Comparison of ENCODE assay signal across 10 mouse cellular contexts in the genomic region with DNA sequence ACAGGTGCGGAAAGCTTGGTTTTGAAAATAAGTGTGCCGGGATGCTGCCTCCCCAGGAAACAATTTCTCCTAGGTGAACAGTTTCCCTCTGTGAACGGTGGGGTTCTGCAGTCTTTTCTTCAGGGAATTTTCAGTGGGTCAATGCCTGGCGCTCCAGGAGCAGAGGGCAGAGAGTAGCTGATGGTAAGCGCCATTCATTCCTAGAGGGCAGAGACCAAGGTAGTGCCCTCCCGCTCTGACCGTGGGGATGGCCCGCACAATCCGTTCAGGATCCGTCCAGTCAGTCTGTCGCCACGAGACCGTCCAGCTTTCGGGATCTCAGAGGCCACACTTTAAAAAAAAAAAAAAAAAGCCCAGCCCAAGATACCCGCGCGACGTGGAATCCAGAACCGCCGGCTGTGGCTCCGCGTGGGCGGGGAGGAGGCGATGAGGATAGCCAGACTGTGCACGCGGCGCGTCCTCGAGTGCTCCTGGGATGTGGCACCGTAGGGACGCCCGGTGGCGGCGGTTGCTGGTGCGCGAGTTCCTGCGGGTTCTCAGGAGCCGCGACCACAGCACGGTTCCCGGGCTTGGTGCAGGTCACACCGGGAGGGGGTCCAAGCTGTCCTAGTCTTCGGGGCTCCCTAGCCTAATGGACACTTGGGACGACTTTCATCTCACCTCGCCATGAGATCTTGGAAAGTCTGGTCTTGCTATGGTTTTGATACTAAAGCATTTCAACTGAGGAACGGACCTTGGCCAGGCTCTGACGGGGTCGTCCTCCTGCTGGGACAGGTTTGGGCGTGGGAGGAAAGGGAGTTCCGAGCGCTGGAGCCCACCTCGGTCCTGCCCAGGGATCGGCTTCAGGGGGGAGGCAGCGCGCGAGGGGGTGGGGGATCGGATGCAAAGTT. TPM values are rescaled to one million over a fixed set of nuclear protein-coding genes. Genes with fewer than 3 reads are reported as not detected.
DNase-seq lines count a peak whose midpoint lies in the region; ATAC-seq and TF ChIP-seq lines count a peak whose summit lies in the region.
"Had no signal": no experiment of that assay in that cellular context is flagged by ENCODE, and none has a peak within 500 bp of the region (broad histone marks: within the 10 kb centered on the region; RNA-seq: fewer than 3 reads in every experiment).

No protein-coding gene starts in this region.

- peaks cover 52% of the 10 kb centered on the region for H3K27me3 ChIP-seq in kidney, postnatal 0 days (ENCODE audit: insufficient read depth, low read length)
- peaks cover 49% of the 10 kb centered on the region for H3K27me3 ChIP-seq in embryonic facial prominence, embryonic 11.5 days (ENCODE audit: control insufficient read depth, insufficient read depth, low read length)
- H3K27me3 ChIP-seq in intestine, embryonic 15.5 days (replicated peaks): peaks cover 53% of the 10 kb centered on the region
- peaks cover 69% of the 10 kb centered on the region for H3K27me3 ChIP-seq in neural tube, embryonic 15.5 days (replicated peaks)

- H3K27ac ChIP-seq in kidney, postnatal 0 days: no peak overlapping the region
- no peak overlapping the region for H3K27ac ChIP-seq in embryonic facial prominence, embryonic 11.5 days (replicated peaks; ENCODE audit: low read depth, low read length)
- H3K27ac ChIP-seq in intestine, embryonic 15.5 days: no peak overlapping the region
- no peak overlapping the region for H3K27ac ChIP-seq in neural tube, embryonic 15.5 days (replicated peaks)

- H3K4me2 ChIP-seq in kidney, postnatal 0 days (ENCODE audit: low read length): peak overlapping the region; percentile 18; the same call in 1 of the 2 replicates
- H3K4me2 ChIP-seq in embryonic facial prominence, embryonic 11.5 days (ENCODE audit: low read depth, low read length): peak overlapping the region; percentile 21
- H3K4me2 ChIP-seq in intestine, embryonic 15.5 days (replicated peaks): peak overlapping the region; percentile 40
- peak overlapping the region; percentile 32 for H3K4me2 ChIP-seq in neural tube, embryonic 15.5 days

- no peak for TF ChIP-seq CTCF in kidney, postnatal 0 days (IDR thresholded peaks at IDR 0.05; ENCODE audit: low read depth)

- peak overlapping the region; percentile 17; the same call in 1 of the 2 replicates for H3K4me3 ChIP-seq in kidney, postnatal 0 days (replicated peaks; ENCODE audit: low read depth, low read length)
- H3K4me3 ChIP-seq in embryonic facial prominence, embryonic 11.5 days (ENCODE audit: low read depth, low read length): peak overlapping the region; percentile 3
- H3K4me3 ChIP-seq in intestine, embryonic 15.5 days (replicated peaks): peak overlapping the region; percentile 19
- H3K4me3 ChIP-seq in neural tube, embryonic 15.5 days (replicated peaks): no peak overlapping the region; the same call in 1 of the 2 replicates

- no peak overlapping the region for H3K9ac ChIP-seq in kidney, postnatal 0 days (ENCODE audit: low read depth, low read length)
- H3K9ac ChIP-seq in embryonic facial prominence, embryonic 11.5 days (replicated peaks; ENCODE audit: low read length): no peak overlapping the region
- H3K9ac ChIP-seq in intestine, embryonic 15.5 days: no peak overlapping the region
- H3K9ac ChIP-seq in neural tube, embryonic 15.5 days (replicated peaks): no peak overlapping the region

- H3K4me1 ChIP-seq in kidney, postnatal 0 days (replicated peaks; ENCODE audit: insufficient read depth, low read length): peaks cover 15% of the 10 kb centered on the region; the same call in 1 of the 2 replicates
- H3K4me1 ChIP-seq in embryonic facial prominence, embryonic 11.5 days (ENCODE audit: control insufficient read depth, insufficient read depth, low read length): peaks cover 7% of the 10 kb centered on the region
- peaks cover 21% of the 10 kb centered on the region for H3K4me1 ChIP-seq in intestine, embryonic 15.5 days (replicated peaks)
- peaks cover 26% of the 10 kb centered on the region for H3K4me1 ChIP-seq in neural tube, embryonic 15.5 days

- peak; percentile 46; the same call in 1 of the 2 replicates for ATAC-seq in kidney, postnatal 0 days (replicated peaks; ENCODE audit: low FRiP score, low read depth)
- ATAC-seq in embryonic facial prominence, embryonic 11.5 days (replicated peaks; ENCODE audit: insufficient number of reproducible peaks, low FRiP score, low TSS enrichment, low read depth): no peak
- no peak for ATAC-seq in intestine, embryonic 15.5 days
- ATAC-seq in neural tube, embryonic 15.5 days (ENCODE audit: low FRiP score): no peak
- ATAC-seq: Patski had no signal

- DNase-seq in kidney, postnatal 0 days (ENCODE audit: low spot score): no peak
- no peak for DNase-seq in kidney, adult 9 months
- DNase-seq in embryonic facial prominence, embryonic 11.5 days (ENCODE audit: low spot score): peak; percentile 30
- DNase-seq in urinary bladder, postnatal 25 days (ENCODE audit: low spot score): no peak
- no peak for DNase-seq in yolk sac, embryonic 10.5 days (ENCODE audit: low spot score)
- no peak for DNase-seq in ovary, adult 18-20 months (ENCODE audit: low spot score)

- no peaks in the 10 kb centered on the region for H3K36me3 ChIP-seq in kidney, postnatal 0 days (ENCODE audit: insufficient read depth, low read length)
- H3K36me3 ChIP-seq in embryonic facial prominence, embryonic 11.5 days (replicated peaks; ENCODE audit: control insufficient read depth, insufficient read depth, low read depth, low read length): no peaks in the 10 kb centered on the region
- no peaks in the 10 kb centered on the region for H3K36me3 ChIP-seq in intestine, embryonic 15.5 days
- H3K36me3 ChIP-seq in neural tube, embryonic 15.5 days: no peaks in the 10 kb centered on the region

- WGBS in kidney, postnatal 0 days: 1% methylated on average over 54 of the region's 57 CpGs
- 1% methylated on average over 57 of the region's 57 CpGs for WGBS in embryonic facial prominence, embryonic 11.5 days
- 1% methylated on average over 57 of the region's 57 CpGs for WGBS in intestine, embryonic 15.5 days
- WGBS in neural tube, embryonic 15.5 days: under 1% methylated on average over 57 of the region's 57 CpGs

- no peaks in the 10 kb centered on the region for H3K9me3 ChIP-seq in kidney, postnatal 0 days (replicated peaks; ENCODE audit: low read length)
- H3K9me3 ChIP-seq in embryonic facial prominence, embryonic 11.5 days (replicated peaks; ENCODE audit: control insufficient read depth, low read length): no peaks in the 10 kb centered on the region
- H3K9me3 ChIP-seq in intestine, embryonic 15.5 days: no peaks in the 10 kb centered on the region
- no peaks in the 10 kb centered on the region for H3K9me3 ChIP-seq in neural tube, embryonic 15.5 days (replicated peaks)

RNA-seq across cellular contexts. Expression of a gene that starts 3.7 kb away (rescaled TPM):
- not detected in 2 replicates for polyA plus RNA-seq in kidney, postnatal 0 days (2015; fragmentation: Nextera tagmentation; extraction: Ambion mirVana)
- not detected in 2 replicates for polyA plus RNA-seq in embryonic facial prominence, embryonic 11.5 days (2014; fragmentation: Nextera tagmentation; extraction: Ambion mirVana)
- polyA plus RNA-seq in intestine, embryonic 15.5 days (2015; fragmentation: Nextera tagmentation; extraction: Ambion mirVana): not detected in 2 replicates
- polyA plus RNA-seq in neural tube, embryonic 15.5 days (2015; fragmentation: Nextera tagmentation; extraction: Ambion mirVana): not detected in 2 replicates
- polyA plus RNA-seq: gonadal fat pad, adult 2 months had no signal

RNA-seq across cellular contexts. Expression of a gene that starts 21.8 kb away (rescaled TPM):
- 458 and 466 TPM in 2 replicates for polyA plus RNA-seq in kidney, postnatal 0 days (2015; fragmentation: Nextera tagmentation; extraction: Ambion mirVana)
- polyA plus RNA-seq in embryonic facial prominence, embryonic 11.5 days (2014; fragmentation: Nextera tagmentation; extraction: Ambion mirVana): 266 and 271 TPM in 2 replicates
- polyA plus RNA-seq in intestine, embryonic 15.5 days (2015; fragmentation: Nextera tagmentation; extraction: Ambion mirVana): 341 and 347 TPM in 2 replicates
- 322 and 341 TPM in 2 replicates for polyA plus RNA-seq in neural tube, embryonic 15.5 days (2015; fragmentation: Nextera tagmentation; extraction: Ambion mirVana)

RNA-seq across cellular contexts. Expression of a gene that starts 35.6 kb away (rescaled TPM):
- polyA plus RNA-seq in kidney, postnatal 0 days (2015; fragmentation: Nextera tagmentation; extraction: Ambion mirVana): 0.87 and 0.96 TPM in 2 replicates
- polyA plus RNA-seq in embryonic facial prominence, embryonic 11.5 days (2014; fragmentation: Nextera tagmentation; extraction: Ambion mirVana): 1.3 and 2.2 TPM in 2 replicates
- polyA plus RNA-seq in intestine, embryonic 15.5 days (2015; fragmentation: Nextera tagmentation; extraction: Ambion mirVana): 6.1 and 7.3 TPM in 2 replicates
- polyA plus RNA-seq in neural tube, embryonic 15.5 days (2015; fragmentation: Nextera tagmentation; extraction: Ambion mirVana): 1.2 and 4.2 TPM in 2 replicates
